Mouse (Mus musculus) liver, embryonic 18 days (tissue): ENCODE results near the gene Yipf2. TPM values are rescaled to one million over a fixed set of nuclear protein-coding genes. Genes with fewer than 3 reads are reported as not detected.

Experiments
- polyA plus RNA-seq: library from polyadenylated mRNA; depleted of rRNA; stranded (reverse); fragments of >200 nt; gene quantifications from 2 replicates; pipeline ENCODE4 v1.2.3, GENCODE M21; 2012; rRNA removed

Gene Yipf2
- polyA plus RNA-seq = 12.8 and 14.3 TPM in 2 replicates

DNA sequence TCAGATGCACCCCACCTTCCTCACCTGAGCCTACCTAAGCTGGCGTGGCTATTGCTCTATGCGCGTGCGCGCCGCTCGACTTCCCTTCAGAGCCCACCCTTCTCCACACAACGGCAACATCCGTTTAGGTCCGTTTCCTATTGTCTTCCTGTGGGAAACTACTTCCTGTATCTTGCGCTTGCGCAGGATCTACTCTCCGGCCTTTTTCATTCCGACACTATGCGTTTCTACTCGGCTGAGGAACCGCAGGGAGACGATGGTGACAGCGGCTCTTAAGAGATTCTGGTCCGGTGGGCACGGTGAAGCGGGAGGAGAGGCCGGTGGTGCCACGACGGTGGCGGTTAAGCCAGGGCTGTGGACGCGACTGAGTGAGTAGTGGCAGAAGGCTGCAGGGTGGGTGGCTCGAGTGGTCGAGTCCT, at the start of gene Yipf2, which contains the start of gene Timm29:
Gene Yipf2 (minus strand): TSS at position 126 of the 419 bp plus-strand sequence.
Gene Timm29 (plus strand): TSS at position 20 of the 419 bp plus-strand sequence.

DNA sequence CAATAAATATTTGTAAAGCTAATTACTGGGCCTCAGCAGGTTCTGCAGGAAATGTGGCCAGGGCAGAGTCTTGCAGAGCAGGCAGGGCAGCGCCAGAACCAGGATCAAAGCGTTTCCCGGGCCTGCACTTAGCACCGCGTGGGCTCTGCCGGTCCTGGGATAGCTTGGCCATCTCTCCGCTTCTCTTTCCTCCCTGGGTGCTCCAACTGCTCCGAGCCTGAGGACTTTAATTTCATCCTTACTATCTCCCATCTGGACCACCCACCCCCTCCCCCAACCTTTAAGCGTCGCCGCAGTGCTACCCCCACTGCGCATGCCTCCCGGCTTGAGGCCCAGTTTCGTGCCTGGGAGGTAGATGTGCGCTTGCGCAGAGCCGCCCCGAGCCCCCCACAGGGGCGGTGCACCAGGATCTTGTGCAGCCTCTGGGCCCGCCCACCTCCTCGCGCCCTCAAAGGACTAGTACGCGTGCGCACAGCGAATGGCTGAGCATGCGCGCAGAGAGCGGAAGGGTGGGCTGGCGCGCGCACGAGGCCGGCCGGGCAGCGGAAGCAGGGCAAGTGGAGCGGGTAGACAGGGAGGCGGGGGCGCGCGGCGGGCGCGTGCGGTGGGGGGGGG, 23.1 kb upstream of the Yipf2 start, which contains the start of gene Smarca4:
Gene Smarca4 (plus strand): TSS at position 553 of the 615 bp plus-strand sequence.

DNA sequence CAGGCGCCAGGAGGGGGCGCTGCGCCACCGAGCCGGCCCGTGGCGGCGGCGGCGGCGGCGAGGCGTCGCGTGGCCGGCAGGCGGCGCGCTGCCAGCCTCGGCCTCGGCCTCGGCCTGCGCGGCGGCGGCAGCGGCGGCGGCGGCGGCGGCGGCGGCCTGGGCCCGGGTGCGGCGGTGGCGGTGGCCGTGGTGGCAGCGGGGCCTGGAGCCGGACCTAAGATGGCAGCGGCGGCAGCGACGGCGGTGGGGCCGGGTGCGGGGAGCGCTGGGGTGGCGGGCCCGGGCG, 45.9 kb downstream of the Yipf2 start, which contains the start of gene Carm1:
Gene Carm1 (plus strand): TSS at position 106 of the 286 bp plus-strand sequence.

Other genes with a start within 250 kb of the Yipf2 start
- 18.1 and 20.1 TPM in 2 replicates for gene Ilf3, start 225.0 kb downstream of the Yipf2 start, polyA plus RNA-seq
- gene Qtrt1, start 181.0 kb downstream of the Yipf2 start, polyA plus RNA-seq = 21.2 and 22.9 TPM in 2 replicates
- 27.2 and 33.8 TPM in 2 replicates for gene Dnm2, start 167.9 kb downstream of the Yipf2 start, polyA plus RNA-seq
- gene Tmed1, start 82.6 kb downstream of the Yipf2 start, polyA plus RNA-seq = 18.9 and 20.8 TPM in 2 replicates
- gene AB124611, start 66.7 kb downstream of the Yipf2 start, polyA plus RNA-seq = 19.9 and 20.6 TPM in 2 replicates
- 15.1 and 20.3 TPM in 2 replicates for gene Carm1, start 45.9 kb downstream of the Yipf2 start, polyA plus RNA-seq
- 13.7 and 14.3 TPM in 2 replicates for gene Timm29, start 106 bp downstream of the Yipf2 start, polyA plus RNA-seq
- gene Smarca4, start 23.3 kb upstream of the Yipf2 start, polyA plus RNA-seq = 14.1 and 16.4 TPM in 2 replicates
- gene Ldlr, start 130.7 kb upstream of the Yipf2 start, polyA plus RNA-seq = 23.3 and 25.4 TPM in 2 replicates
- gene Spc24, start 167.5 kb upstream of the Yipf2 start, polyA plus RNA-seq = 25.7 and 26.4 TPM in 2 replicates
- 8.2 and 9.7 TPM in 2 replicates for gene Kank2, start 205.9 kb upstream of the Yipf2 start, polyA plus RNA-seq
- gene Angptl8, start 242.7 kb upstream of the Yipf2 start, polyA plus RNA-seq = 176 and 212 TPM in 2 replicates